Mouse (Mus musculus) thymus, adult 2 months (tissue): ENCODE data around the gene Srsf4. TPM values are rescaled to one million over a fixed set of nuclear protein-coding genes. Genes with fewer than 3 reads are reported as not detected.

Source experiments
- DNase-seq: peaks from one replicate; pipeline ENCODE4 v3.0.0; 2021
- H3K27ac ChIP-seq: fragments of 200-500 bp; 2 replicates; pipeline ENCODE4 v1.5.1; 2012; ENCODE audit warnings: low read length, control low read depth; ENCODE audit not compliant: control insufficient read depth, insufficient read depth
- H3K27me3 ChIP-seq: fragments of 200-500 bp; 2 replicates; pipeline ENCODE4 v1.6.1; 2012; ENCODE audit warnings: mild to moderate bottlenecking, low read length, moderate library complexity, mixed read lengths; ENCODE audit not compliant: control insufficient read depth, insufficient read depth
- H3K36me3 ChIP-seq: fragments of 200-500 bp; 2 replicates; pipeline ENCODE4 v1.6.1; 2012; ENCODE audit warnings: mild to moderate bottlenecking, low read length, moderate library complexity; ENCODE audit not compliant: control insufficient read depth, insufficient read depth
- H3K4me1 ChIP-seq: fragments of 200-500 bp; replicated peaks from 2 replicates; pipeline ENCODE4 v1.6.1; 2012; ENCODE audit warnings: low read length; ENCODE audit not compliant: control insufficient read depth, insufficient read depth
- H3K4me3 ChIP-seq: fragments of 200-500 bp; 2 replicates; pipeline ENCODE4 v1.5.1; 2012; ENCODE audit warnings: mild to moderate bottlenecking, low read length, control low read depth, moderate library complexity; ENCODE audit not compliant: control insufficient read depth, insufficient read depth
- CTCF ChIP-seq: fragments of 200-500 bp; IDR thresholded peaks from 2 replicates; pipeline ENCODE4 v1.5.1; 2012; ENCODE audit warnings: mild to moderate bottlenecking, control low read depth, low read length, moderate library complexity, borderline replicate concordance; ENCODE audit not compliant: control insufficient read depth, poor library complexity, insufficient read depth; ENCODE audit errors: extremely low read depth
- POLR2A ChIP-seq: fragments of 200-500 bp; IDR thresholded peaks from 2 replicates; pipeline ENCODE4 v1.6.1; 2012; ENCODE audit warnings: mild to moderate bottlenecking, low read length, control low read depth, moderate library complexity; ENCODE audit not compliant: control insufficient read depth, poor library complexity, insufficient read depth; ENCODE audit errors: extremely low read depth
- WGBS: fragments of 180-500 bp; shearing (Covaris S2); methylation state at CpG from one replicate; pipeline ENCODE4 v1.1.7; 2018; 5-methylcytosine and 5-hydroxymethylcytosine counted together
- polyA plus RNA-seq: library from polyadenylated mRNA; depleted of rRNA; stranded (reverse); fragments of >200 nt; gene quantifications from 2 replicates; pipeline ENCODE4 v1.2.3, GENCODE M21; 2012

The Srsf4 gene
- polyA plus RNA-seq, 1 experiment, result 76.8 TPM

DNA sequence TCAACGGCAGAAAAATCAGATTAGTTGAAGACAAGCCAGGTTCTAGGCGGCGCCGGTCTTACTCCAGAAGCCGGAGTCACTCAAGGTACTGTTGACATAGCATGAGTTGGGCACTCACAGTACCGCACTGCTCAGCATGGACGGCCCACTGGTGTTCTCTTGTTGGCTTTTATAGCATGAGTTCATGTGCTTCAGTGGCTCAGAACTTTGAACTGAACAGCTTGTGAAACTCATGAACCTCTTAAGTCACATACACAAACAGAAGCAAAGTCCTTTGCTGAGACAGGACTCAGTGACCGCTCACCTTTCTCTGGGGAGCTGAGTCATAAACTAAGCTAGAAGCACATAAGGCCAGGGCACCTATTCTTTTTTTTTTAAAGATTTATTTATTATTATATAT, 24.4 kb downstream of the Srsf4 start:
- H3K27me3 ChIP-seq, result no peaks in the 10 kb centered on the region
- H3K36me3 ChIP-seq, result peaks cover 82% of the 10 kb centered on the region
- H3K27ac ChIP-seq, result no peak overlapping the region
- WGBS, result 96% methylated on average over 8 of the region's 8 CpGs
- no peak for DNase-seq
- TF ChIP-seq POLR2A, result no peak
- no peak for TF ChIP-seq CTCF
- H3K4me1 ChIP-seq, result no peaks in the 10 kb centered on the region
- H3K4me3 ChIP-seq, result no peak overlapping the region

- H3K27ac ChIP-seq, result no peak overlapping the region
- no peak for TF ChIP-seq POLR2A
- TF ChIP-seq CTCF, result no peak
- no peaks in the 10 kb centered on the region for H3K27me3 ChIP-seq
- 97% methylated on average over 12 of the region's 12 CpGs for WGBS
- no peak for DNase-seq
- H3K4me1 ChIP-seq, result no peaks in the 10 kb centered on the region
- H3K36me3 ChIP-seq, result peaks cover 74% of the 10 kb centered on the region
- H3K4me3 ChIP-seq, result no peak overlapping the region
Measured at GRCm38 (mm10) chr4:131898503-131899179, 25.2 kb downstream of the Srsf4 start.

GRCm38 (mm10) chr4:131899180-131899554, 25.8 kb downstream of the Srsf4 start:
- no peak for TF ChIP-seq CTCF
- no peak for TF ChIP-seq POLR2A
- no peak for DNase-seq
- 92% methylated on average over 6 of the region's 6 CpGs for WGBS
- Histone ChIP-seq H3K4me3 (no peak overlapping the region), H3K27ac (no peak overlapping the region), H3K36me3 (peaks cover 68% of the 10 kb centered on the region), H3K4me1 (no peaks in the 10 kb centered on the region), H3K27me3 (no peaks in the 10 kb centered on the region)

DNA sequence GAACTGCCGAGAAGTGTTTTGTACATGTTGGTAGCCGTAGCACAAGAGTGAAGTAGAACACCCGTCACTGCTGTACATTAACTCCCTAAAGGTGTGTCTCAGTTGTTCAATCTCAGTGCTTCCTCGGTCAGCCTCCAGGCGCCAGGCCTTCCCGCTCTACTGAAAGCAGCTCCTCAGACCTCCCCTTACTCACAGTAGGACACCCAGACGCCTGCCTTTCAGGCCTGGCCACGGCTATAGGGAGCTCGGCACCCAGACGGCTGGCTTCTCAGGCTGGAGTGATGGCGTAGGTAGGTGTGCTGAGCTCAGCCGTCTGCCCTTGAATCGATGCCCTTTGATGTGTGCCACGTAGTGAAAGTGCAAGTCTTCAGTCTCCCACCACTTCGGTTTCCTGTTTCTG, 27.7 kb downstream of the Srsf4 start:
- Histone ChIP-seq H3K27ac (no peak overlapping the region), H3K27me3 (no peaks in the 10 kb centered on the region), H3K4me3 (no peak overlapping the region), H3K36me3 (peaks cover 57% of the 10 kb centered on the region), H3K4me1 (no peaks in the 10 kb centered on the region)
- 85% methylated on average over 15 of the region's 15 CpGs for WGBS
- no peak for DNase-seq
- TF ChIP-seq POLR2A (no peak), CTCF (no peak)

DNA sequence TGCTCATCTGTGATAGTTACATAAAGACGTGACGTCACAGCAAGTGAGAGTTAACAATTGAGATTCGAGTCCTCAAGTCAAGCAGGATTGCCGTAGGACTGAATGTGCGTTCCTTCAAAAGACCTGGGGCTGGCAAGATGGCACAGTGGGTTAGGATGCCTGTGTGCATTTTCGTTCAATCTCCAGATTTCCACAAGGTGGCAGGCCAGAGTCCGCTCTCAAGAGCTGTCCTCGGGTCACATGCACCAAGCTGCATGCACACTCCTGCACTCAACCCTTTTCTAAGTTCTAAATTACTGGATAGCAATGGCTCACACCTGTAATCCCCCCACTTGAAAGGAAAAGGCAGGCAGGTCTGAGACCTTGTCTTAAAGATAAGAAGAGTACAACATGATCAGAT, 31.1 kb downstream of the Srsf4 start:
- no peak overlapping the region for H3K4me3 ChIP-seq
- no peaks in the 10 kb centered on the region for H3K27me3 ChIP-seq
- no peak for TF ChIP-seq POLR2A
- TF ChIP-seq CTCF, result 0 out of 2 replicates have a peak, but pooled peaks have one; percentile 34
- DNase-seq, result peak; percentile 50
- 73% methylated on average over 8 of the region's 8 CpGs for WGBS
- peaks cover 32% of the 10 kb centered on the region for H3K36me3 ChIP-seq
- no peaks in the 10 kb centered on the region for H3K4me1 ChIP-seq
- no peak overlapping the region for H3K27ac ChIP-seq

- 93% methylated on average over 6 of the region's 6 CpGs for WGBS
- TF ChIP-seq POLR2A (no peak), CTCF (no peak)
- no peaks in the 10 kb centered on the region for H3K27me3 ChIP-seq
- H3K27ac ChIP-seq, result no peak overlapping the region
- no peak for DNase-seq
- H3K36me3 ChIP-seq, result peaks cover 12% of the 10 kb centered on the region
- peaks cover 10% of the 10 kb centered on the region for H3K4me1 ChIP-seq
- no peak overlapping the region for H3K4me3 ChIP-seq
Measured at GRCm38 (mm10) chr4:131906423-131906822, 33.0 kb downstream of the Srsf4 start.

- no peaks in the 10 kb centered on the region for H3K36me3 ChIP-seq
- no peak for DNase-seq
- TF ChIP-seq CTCF (no peak), POLR2A (no peak)
- H3K27me3 ChIP-seq, result no peaks in the 10 kb centered on the region
- H3K4me1 ChIP-seq, result peaks cover 10% of the 10 kb centered on the region
- no peak overlapping the region for H3K4me3 ChIP-seq
- WGBS, result 100% methylated on average over 3 of the region's 3 CpGs
- H3K27ac ChIP-seq, result no peak overlapping the region
Measured at GRCm38 (mm10) chr4:131907912-131908311, 34.5 kb downstream of the Srsf4 start.
